Mouse (Mus musculus): ENCODE measurements around the gene Pard3.
"Not testable (repeated sequence)": the region's sequence is repeated elsewhere in the genome, so short reads cannot be mapped to it uniquely, and the experiment has no call there.

Gene Pard3

DNA sequence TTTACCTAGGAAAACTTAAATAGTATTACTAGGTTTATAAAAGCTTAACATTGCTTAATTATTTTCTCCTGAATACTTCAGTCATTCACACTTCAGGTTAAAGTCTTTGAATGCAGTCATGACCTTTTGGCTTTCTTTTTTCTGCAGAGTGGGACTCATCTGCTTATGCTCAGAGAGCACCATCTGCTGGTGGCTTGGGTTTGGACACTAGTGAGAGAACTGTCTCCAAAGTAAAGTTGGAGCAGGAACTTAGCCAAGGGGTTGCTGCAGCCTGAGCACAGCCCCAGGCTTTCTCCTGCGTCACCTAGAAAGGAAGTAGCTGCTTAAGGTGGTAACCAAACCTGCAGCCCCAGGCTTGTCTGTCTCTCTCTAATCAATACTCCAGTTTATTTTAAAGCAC lies 75.5 kb downstream of the Pard3 start:
- peak; percentile 69 for DNase-seq (ENCODE audit: low spot score)

DNA sequence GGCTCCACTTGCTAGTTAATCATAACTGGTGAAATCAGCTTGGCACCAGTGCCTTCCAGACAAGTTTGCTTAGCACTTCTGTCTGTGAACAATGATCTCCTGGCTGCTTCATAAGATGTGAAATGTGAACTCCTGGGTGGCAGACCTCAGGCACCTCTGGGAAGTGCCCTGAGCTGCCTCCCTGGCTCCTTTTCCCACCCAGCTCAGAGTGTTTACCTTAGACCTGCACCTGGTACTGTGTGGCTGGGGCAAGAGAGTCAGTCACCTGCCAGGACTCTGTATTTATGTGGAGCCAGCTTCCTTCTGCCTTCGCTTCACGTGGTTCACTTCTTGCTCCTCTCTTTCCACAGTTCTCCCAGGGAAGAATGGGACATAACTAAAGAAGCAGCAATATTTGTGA lies 77.3 kb downstream of the Pard3 start:
- DNase-seq (ENCODE audit: low spot score) = no peak

DNA sequence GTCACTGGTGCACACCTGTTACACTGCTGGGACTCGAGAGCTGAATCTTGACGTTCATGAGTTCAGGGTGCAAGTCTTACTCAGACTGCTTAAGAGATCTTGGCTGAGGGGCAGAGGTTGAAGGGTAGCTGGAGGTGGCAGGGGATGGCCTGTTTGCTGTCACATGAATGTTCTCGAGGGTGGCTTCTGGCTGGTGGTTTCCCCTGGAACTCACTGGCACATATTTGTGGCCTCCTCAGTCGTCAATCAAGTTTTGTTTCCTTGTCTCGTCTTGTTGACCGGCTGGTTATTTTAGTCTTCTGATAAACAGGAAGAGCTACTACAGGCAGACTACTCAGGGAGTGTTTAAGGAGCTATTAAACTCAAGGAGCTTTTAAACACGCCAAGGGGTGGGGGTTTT lies 79.9 kb downstream of the Pard3 start:
- no peak for DNase-seq (ENCODE audit: low spot score)

DNA sequence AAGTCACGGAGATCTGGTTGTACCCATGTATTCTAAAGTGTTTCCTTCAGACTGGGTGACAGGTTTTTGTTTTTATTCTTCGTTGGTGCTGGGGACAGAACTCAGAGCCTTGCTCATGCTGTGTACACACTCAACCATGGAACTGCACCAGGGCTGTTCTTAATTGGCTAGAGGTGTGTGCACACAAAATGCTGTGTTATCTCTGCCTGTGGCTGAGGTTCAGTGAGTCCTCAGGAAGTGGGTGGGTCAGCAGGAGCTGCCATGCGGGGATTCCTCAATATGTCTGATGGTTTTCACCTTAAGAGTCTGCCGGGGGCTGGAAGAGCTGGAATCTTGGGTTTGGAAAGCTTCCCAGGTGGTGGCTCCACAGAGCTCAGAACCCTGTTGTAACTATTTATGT lies 80.9 kb downstream of the Pard3 start:
- no peak for DNase-seq (ENCODE audit: low spot score)

DNA sequence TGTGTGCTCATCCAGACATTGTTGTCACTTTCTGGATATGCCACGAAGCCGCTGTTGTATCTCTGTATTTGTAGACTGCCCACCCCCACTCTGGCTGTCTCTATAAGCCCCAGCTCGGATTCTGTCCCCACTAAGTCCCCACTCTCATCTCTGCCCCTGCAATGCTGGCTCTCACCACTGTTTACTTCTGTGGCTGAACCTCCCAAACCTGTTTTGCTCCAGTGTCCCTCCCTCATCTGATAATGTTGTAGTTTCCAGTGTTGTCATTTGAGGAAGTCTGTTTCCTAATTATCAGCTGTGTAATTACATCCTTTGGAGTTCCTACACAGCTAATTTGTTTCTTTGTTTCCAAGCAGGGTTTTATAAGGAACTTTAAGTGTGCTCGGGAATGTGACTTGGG lies 81.4 kb downstream of the Pard3 start:
- no peak for DNase-seq (ENCODE audit: low spot score)

DNA sequence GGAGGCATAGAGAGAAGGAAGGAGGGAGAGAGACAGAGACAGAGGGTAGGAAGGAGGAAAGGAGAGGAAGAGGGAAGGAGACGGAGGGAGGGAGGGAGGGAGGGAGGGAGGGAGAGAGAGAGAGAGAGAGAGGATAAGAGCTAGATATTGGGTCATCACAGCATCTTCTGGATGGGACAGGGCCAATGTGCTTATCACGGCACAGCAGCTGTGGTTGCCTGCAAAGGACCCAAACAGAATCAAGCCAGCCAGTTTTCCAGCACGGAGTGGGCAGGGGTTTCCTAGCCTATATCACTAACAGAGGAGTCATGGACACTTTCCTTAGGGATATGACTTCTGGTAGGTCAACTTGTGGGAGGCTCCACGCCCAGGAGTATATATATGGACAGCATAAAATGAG lies 82.4 kb downstream of the Pard3 start:
- DNase-seq (ENCODE audit: low spot score) = no peak

DNA sequence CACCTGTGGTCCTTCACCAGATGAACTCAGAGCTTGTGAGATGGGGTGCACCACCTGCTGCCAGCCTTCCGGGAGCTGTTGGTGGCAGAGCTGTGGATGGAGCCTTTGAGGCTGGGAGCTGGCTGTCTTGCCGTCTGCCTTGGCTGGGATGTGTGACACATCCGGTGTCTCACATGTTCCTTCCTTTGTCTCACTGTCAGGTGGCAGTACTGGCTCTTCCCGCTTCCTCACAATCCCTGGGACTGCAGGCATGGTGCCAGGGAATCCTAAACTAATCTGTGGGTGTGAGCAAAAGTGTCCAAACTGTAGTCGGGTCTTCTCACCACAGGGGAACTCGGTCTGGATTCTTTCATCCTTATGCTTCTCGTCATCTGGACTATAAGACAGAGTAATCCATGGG lies 85.1 kb downstream of the Pard3 start:
- no peak for DNase-seq (ENCODE audit: low spot score)

DNA sequence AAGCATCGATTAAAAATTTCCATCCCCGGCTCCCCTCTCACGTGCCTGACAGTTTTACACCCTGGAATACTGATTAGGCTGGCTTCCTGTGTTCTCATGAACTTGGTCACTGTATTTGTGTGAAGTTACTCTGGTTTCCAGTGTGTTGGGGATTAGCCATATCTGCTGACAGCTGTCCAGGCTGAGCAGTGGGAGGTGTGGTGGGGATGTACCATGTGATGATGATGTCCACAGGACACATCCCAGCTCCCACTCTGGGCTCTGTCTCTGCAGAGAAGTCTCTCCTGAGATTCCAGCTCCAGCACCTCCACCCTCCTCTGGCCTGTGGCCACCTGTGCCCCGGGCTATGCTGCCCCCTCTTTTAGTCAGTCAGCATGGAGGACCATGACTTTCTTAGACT lies 87.0 kb downstream of the Pard3 start:
- no peak for DNase-seq (ENCODE audit: low spot score)

DNA sequence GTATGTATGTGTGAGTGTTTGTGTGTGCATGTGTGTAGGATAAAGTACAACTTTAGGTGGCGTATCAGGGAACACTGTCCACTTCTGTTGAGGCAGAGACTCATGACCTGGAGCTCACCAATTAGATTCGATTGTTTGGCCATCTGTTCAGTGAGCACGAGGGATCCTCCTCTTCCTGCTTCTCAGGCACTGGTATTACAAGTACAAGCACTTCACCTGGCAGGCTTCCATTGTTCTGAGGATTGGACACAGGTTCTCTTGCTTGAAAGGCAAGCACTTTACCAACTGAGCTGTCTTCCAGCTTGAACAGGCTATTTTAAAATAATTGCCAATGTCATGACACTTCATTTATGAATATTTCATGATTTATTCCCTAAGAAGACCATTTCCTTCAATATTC lies 88.0 kb downstream of the Pard3 start:
- no peak for DNase-seq (ENCODE audit: low spot score)

DNA sequence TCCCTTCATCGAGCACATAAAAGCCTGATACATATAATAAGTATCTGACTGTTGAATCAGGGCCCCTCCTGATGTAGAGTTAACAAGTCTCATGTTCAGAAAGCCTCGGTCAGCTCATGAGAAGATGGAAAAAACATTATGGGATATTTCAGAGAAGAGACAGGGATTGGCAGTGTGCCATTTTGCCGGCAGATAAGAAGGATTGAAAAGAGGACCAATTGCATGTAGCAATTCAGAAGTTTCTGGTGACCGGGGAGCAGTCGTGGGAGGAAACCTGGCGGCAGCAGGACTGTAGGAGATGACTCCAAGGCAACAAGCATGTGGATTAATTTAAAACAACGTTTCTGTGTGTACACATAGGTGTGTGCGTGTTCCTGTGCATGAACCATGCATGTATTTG lies 93.4 kb downstream of the Pard3 start:
- DNase-seq (ENCODE audit: low spot score) = no peak

DNA sequence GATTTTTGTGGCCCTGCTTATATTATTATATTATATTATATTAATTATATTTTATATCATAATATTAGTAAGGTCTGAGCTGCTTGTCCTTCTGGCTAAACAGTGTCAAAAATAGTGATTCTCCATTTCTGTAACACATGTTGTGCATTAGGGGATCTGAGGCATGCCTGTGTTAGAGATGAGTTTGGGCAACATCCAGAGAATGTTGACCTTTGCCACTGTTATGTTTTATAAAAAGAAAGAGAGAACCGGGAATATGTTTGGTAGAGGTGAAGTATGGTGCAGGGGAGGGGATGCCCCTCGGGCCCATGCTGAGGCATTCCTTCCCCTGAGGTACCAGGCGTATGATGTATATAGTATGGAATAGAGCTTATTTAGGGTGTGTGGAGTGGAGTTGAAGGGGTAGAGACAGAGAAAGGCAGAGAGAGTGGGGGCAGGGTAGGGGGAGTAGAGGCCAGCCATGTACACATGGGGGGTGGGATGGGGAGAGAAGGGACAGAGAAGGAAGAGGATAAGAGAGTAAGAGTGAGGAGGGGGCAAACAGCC lies 95.8 kb downstream of the Pard3 start:
- no peak for DNase-seq (ENCODE audit: low spot score)

DNA sequence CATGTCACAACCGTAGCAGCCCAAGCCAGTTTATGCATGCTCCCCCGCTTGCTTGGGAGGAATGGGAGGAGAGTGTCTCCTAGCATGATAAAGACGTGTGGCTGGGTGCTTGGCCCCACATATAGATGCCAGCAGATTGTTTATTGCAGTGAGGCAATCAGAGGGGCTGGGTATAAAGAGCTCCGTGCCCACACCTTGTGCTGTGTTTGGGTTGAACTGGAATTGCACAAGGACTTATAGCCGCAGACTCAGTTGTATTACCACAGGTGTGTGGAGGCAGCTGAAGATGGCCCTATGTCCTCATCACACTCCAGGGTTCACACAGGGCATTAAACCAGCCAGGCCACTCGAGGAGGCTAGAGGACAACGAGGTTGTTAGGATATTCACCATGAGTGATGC lies 98.2 kb downstream of the Pard3 start:
- DNase-seq (ENCODE audit: low spot score) = no peak

DNA sequence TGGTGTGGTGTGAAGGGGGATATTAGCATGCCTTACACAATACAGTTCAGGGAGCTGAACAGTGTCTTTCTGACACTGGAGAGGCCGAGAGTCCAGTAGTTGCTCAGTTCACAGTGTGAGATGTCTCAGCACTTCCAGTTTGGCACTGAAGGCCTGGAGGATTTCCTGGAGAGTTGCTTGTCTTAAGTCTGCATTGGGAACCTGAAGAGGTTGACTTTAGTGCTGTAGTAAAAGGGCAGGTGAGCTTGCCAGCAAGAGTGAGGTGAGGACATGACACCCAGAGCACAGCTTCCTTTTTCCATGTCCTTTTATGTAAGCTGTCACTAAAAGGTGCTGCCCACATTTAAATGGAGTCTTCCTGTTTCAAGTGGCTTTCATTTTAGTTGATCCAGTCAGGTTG lies 99.1 kb downstream of the Pard3 start:
- DNase-seq (ENCODE audit: low spot score) = no peak

DNA sequence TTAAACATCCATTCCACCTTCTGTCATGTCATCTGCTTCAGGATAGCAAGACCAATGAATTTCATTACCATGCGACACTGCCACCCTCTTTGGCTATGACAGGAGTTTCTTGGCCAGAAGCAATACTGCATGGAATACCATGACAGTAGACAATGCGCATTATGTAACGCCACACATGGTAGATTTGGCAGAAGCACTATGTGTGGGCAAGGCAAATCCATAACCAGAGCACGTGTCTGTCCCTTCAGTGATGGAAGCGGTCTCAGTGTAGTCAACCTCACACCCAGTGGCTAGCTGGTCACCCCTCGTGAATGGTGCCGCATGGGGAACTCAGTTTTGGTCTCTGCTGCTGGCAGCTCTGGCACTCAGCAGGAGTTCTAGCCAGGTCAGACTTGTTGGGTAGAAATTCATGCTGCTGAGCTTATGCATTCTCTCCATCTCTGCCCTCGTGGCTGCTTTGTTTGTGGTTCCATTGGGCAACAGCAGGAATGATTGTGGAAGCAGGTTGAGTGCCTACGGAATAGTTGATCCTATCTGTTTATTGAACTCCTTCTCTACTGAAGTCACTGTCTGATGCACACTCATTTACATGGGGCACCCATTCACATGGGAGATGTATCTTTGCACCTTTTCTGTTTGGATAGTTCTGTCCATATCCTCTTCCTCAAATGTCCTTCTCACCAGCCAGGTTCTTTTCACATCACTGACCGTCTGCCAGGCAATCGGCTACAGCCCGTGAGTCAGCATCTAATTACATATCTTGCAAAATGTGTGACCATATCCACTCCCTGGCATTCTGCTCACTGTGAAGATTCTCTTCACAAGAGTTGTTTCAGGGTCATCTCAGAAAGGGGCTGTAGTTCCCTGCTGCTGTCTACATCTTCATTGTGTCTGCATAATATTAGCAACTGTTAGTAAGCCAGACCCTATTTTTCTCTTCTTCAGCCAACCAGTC lies 100.9 kb downstream of the Pard3 start:
- no peak for DNase-seq (ENCODE audit: low spot score)

DNA sequence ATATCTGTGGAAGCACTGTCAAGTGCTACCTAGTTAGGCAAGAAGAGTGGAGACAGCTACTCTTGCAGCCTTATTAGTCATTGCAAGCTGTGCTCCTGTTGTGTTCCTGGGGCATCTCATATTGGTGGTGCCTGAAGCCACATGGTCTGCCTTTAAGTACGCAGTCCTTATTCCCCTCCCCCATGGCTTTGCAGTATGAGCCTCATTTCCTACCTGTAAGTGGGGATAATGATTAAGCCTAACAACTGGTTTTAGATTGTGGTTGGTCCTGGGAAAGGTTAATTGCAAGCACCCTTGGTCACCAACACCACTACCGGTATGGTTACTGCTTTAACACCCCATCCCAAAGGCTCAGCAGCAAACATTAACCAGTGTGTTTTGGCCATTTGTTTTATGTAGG lies 104.8 kb downstream of the Pard3 start:
- no peak for DNase-seq (ENCODE audit: low spot score)

DNA sequence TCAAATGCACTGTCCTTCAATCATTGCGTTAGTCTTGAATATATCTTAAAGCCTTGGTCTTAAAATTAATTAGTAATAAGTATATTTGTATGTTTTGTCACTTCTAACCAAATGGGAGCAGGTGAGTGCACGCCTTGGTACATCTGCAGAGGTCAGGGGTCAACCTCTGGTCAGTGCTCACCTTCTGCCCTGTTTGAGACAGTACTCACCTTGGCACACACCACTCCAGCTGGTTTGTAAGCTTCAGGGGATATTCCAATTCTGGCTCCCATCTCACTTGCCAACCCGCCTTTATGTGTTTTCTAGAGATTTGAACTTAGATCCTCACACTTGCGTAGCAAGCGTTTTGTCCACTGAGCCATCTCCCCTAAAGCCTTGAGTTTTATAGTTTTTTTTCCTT lies 105.7 kb downstream of the Pard3 start:
- DNase-seq (ENCODE audit: low spot score) = no peak

DNA sequence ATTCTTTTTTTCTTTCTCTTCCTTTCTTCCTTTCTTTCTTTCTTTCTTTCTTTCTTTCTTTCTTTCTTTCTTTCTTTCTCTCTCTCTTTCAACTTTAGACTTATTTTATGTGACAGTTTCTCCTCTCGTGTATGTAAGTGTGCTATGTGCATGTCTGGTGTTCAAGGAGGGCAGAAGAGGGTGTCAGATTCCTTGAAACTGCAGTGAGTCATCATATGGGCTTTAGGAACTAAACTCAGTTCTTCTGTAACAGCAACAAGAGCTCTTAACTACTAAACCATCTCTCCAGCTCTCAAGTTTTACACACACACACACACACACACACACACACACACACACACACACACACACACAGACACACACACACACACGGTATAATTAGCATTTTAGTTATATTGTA lies 106.7 kb downstream of the Pard3 start:
- DNase-seq (ENCODE audit: low spot score) = not testable (repeated sequence)

DNA sequence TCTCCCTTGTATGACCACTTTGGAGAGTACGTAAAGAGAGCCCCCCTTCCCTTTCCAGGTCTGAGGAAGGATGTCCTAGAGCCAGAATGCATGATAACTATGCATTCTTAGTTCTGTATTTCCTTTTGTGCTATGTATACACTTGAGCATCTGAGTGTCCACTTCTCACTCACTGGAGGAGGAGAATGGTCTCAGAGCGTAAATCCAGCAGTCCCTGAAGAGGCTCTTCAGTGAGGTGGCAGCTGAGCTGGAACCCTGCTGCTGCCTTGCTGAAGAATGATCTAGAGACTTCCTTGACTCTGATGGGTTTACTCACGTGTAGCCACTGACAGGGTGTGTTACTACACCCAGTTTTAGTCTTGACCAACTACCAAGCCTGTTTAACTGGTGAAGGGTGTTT lies 107.2 kb downstream of the Pard3 start:
- no peak for DNase-seq (ENCODE audit: low spot score)

DNA sequence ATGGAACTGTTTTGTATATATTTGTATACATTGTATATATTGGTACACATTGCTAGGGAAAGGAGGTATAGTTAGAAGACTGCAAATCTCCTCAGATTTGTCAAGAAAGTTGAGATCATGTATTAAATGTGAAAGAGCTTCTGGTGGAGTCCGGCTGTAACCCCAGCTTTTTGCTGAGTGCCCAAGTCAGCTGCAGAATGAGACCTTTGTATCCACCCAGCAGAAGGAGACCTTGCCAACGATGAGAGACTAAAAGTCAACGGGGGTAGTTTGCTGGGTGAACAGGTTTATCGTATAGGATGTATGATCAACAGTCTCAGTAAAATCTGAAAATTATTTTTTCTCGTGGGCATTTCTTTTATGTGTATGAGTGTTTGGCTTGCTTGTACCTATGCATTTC lies 109.8 kb downstream of the Pard3 start:
- no peak for DNase-seq (ENCODE audit: low spot score)

DNA sequence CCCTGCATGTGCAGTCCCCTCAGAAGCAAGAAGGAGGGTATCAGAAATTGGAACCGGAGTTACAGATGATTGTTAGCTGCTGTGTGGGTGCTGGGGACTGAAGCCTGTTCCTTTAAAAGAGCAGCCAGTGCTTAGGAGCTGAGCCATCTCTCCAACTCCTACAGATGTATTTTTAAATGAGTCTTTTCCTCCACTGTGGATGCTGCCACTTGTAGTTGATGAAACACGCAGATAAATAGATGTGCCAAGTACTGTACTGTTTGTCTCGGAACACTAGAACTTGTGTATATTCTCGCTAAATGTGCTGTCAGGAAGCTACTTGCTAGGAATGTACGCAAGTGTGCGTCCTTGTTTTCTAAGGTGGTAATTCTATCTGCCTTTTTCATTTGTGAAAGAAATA lies 110.7 kb downstream of the Pard3 start:
- DNase-seq (ENCODE audit: low spot score) = no peak

DNA sequence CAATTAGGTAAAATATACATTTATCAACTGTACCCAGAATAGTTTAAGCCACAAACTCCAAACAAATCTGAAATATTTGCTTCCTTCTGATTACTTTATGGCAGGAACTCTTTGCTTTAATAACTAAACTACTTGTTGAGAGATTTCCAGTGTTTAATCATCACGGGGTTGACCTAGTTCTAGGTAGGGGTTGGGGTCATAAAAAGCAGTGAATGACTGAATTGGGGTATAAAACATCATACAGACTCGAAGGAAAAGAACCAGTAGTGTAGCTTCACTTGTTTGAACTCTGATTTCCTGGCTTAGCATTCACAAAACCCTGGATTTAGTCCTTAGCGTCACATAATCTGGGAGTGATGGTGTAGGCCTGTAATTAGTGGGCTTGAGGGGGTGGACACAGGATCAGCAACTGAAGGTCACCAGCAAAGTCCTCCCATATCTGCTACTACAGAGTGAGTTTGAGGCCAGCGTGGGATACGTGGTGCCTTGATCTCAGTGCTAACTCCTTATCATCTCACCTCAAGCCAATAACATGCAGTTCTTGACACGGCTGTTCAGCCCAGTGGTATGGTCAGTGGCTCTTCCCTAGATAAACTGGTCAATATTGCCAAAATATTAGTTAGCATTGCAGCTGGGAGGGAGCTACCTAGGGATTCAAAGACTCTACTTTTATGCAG lies 111.6 kb downstream of the Pard3 start:
- no peak for DNase-seq (ENCODE audit: low spot score)

DNA sequence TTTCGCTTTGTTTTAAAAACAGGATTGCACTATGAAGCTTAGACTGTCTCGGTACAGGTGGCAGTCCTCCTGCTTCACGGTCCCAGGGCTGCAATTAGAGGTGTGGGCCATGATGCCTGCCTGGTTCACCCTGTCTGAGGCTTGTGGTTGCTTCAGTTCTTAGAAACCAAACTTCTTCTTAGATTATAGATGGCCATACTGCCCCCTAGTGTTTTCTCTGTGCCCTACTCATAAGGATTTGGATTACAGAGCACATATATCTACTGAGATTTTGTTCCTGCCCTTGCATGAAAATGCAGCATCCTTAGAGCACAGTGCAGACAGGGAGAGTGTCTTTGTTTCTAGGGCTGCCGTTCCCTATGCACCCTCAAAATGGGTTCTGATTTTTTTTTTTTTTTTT lies 114.9 kb downstream of the Pard3 start:
- no peak for DNase-seq (ENCODE audit: low spot score)

DNA sequence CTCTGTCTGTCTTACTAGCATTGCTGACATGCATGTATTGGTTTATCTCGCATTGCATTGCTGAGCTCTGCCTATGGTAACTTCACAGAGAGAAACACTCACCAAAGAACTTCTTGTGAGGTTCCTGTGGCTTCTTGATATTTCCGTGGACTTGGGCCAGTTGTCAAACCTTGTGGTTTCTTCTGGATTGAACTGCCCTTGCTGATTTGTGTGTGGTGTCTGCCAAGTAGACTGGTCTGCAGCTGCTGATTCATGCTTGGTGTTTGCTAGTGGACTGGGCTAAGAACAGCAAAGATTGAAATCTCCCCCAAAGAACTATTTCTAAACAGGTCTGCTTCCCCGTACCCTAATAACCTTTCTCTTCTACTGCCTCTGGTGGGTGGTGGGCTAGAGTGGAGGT lies 117.6 kb downstream of the Pard3 start:
- no peak for DNase-seq (ENCODE audit: low spot score)
